Mouse (Mus musculus) left cerebral cortex, adult 18-20 months (tissue): Measurements from ENCODE around the gene Cnppd1. TPM values are rescaled to one million over a fixed set of nuclear protein-coding genes. Genes with fewer than 3 reads are reported as not detected.
A peak's percentile ranks its signal among the peaks of the same experiment; 100 is the strongest.

Source experiments
- DNase-seq, 2 experiments: peaks; one replicate each; pipeline ENCODE4 v3.0.0; 2021 to 2022; ENCODE audit warnings: low spot score in 2 of 2, mixed read lengths in 1 of 2
- long read RNA-seq, 2 experiments: library from polyadenylated mRNA; stranded (forward); transcript quantifications; one replicate each; pipeline ENCODE4 v2.0.0; 2021
- total RNA-seq, 2 experiments: library from RNA; stranded (reverse); gene quantifications; 2 replicates each; pipeline ENCODE4 v1.2.3; 2021

Cnppd1 gene
- total RNA-seq = 10 to 100 TPM; 31.1 to 35.2 TPM
- long read RNA-seq, experiment 1, transcript Cnppd1-202 (9 exons, 3,669 nt) = minor isoform, 9 of 41 reads
- long read RNA-seq, experiment 1, transcript Cnppd1-208 (8 exons, 2,062 nt) = major isoform, 18 of 41 reads
- long read RNA-seq, experiment 1, partial matches to known transcripts = 1 of 41 reads
- long read RNA-seq, experiment 1, other reads (novel, unspliced or antisense) = 10 of 41 reads
- long read RNA-seq, experiment 2, transcript Cnppd1-202 (9 exons, 3,669 nt) = major isoform, 7 of 21 reads
- long read RNA-seq, experiment 2, partial matches to known transcripts = 2 of 21 reads
- long read RNA-seq, experiment 2, other reads (novel, unspliced or antisense) = 4 of 21 reads

- DNase-seq = peak; percentile 95 to 96
Measured at GRCm38 (mm10) chr1:75142301-75143261, at the start of gene Cnppd1, which contains the start of gene Retreg2. Cnppd1 (minus strand) TSS chr1:75142711. Retreg2 (plus strand) TSS chr1:75142778.

- DNase-seq = peak; percentile 92 to 95
Measured at GRCm38 (mm10) chr1:75191622-75192402, 49.3 kb upstream of the Cnppd1 start, which contains the start of the genes Ankzf1 and Atg9a. Ankzf1 (plus strand) TSS chr1:75192151. Atg9a (minus strand) TSS chr1:75192196.

GRCm38 (mm10) chr1:75191258-75191621 is 48.7 kb upstream of the Cnppd1 start:
- DNase-seq = no peak

- DNase-seq = no peak
Measured at GRCm38 (mm10) chr1:75190577-75190976, 48.1 kb upstream of the Cnppd1 start.

- no peak for DNase-seq
Measured at GRCm38 (mm10) chr1:75187914-75188483, 45.5 kb upstream of the Cnppd1 start.

- no peak for DNase-seq
Measured at GRCm38 (mm10) chr1:75187126-75187525, 44.6 kb upstream of the Cnppd1 start.

GRCm38 (mm10) chr1:75185495-75185894 is 43.0 kb upstream of the Cnppd1 start:
- no peak for DNase-seq

- DNase-seq = no peak
Measured at GRCm38 (mm10) chr1:75182160-75182559, 39.6 kb upstream of the Cnppd1 start.

GRCm38 (mm10) chr1:75181377-75181870 is 38.9 kb upstream of the Cnppd1 start:
- DNase-seq = no peak

GRCm38 (mm10) chr1:75180741-75181140 is 38.2 kb upstream of the Cnppd1 start:
- DNase-seq = no peak

GRCm38 (mm10) chr1:75180105-75180590 is 37.6 kb upstream of the Cnppd1 start, which contains the start of gene Abcb6:
Abcb6 (minus strand) TSS chr1:75180392.
- DNase-seq = peak; percentile 88 to 91

GRCm38 (mm10) chr1:75179334-75180104 is 37.0 kb upstream of the Cnppd1 start:
- DNase-seq = peak; percentile 25 to 34

GRCm38 (mm10) chr1:75168472-75169464 is 26.3 kb upstream of the Cnppd1 start, which contains the start of gene Zfand2b:
Zfand2b (plus strand) TSS chr1:75168646.
- peak; percentile 96 for DNase-seq

GRCm38 (mm10) chr1:75168093-75168471 is 25.6 kb upstream of the Cnppd1 start:
- no peak for DNase-seq

- no peak for DNase-seq
Measured at GRCm38 (mm10) chr1:75160256-75160617, 17.7 kb upstream of the Cnppd1 start.

GRCm38 (mm10) chr1:75159540-75160255 is 17.2 kb upstream of the Cnppd1 start:
- DNase-seq = no peak

- DNase-seq = no peak
Measured at GRCm38 (mm10) chr1:75158990-75159389, 16.5 kb upstream of the Cnppd1 start.
